Mouse (Mus musculus) lung, postnatal 0 days (tissue): ENCODE data around the gene Ncor2.

Experiments
- CTCF ChIP-seq: IDR thresholded peaks from 2 replicates; pipeline ENCODE4 v1.5.1; 2016; ENCODE audit warnings: antibody characterized with exemption, mild to moderate bottlenecking
- EP300 ChIP-seq: IDR thresholded peaks from 2 replicates; pipeline ENCODE4 v1.6.1; 2016; ENCODE audit warnings: antibody characterized with exemption, mild to moderate bottlenecking, control low read depth

DNA sequence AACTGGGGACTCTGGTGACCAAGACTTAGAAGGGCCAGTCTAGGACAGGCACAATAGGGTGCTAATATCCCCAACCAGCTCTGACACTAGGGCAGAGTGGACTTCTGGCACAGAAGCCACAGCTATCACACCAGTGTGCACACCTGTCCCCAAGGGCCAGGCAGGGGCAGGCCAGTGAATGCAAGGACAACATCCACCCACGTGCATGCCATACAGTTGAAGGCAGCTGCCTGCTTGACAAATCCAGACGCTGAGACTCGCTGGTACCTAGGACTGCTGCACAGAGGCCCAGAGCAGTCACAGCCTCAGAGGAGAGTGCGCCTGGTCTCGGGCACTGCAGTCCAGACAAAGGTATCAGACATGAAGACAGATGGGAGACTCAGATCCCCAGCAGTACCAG lies 11.5 kb downstream of the Ncor2 start:
- TF ChIP-seq CTCF (no peak), EP300 (no peak)
